Mouse (Mus musculus) CH12.LX (cell line): ENCODE measurements at regions not wholly inside any gene's neighbourhood (a gene's known extent, or its start where the extent isn't known, plus 50 kb on each side); places are given as distances from the start of the nearest gene placed in this dataset.

Experiments
- DNase-seq: peaks from one replicate; pipeline ENCODE4 v3.0.0-alpha.2; 2013; ENCODE audit errors: extremely low read depth
- H3K27ac ChIP-seq: 2 replicates; pipeline ENCODE4 v1.5.1; 2012; ENCODE audit warnings: low read depth, mild to moderate bottlenecking, control low read depth, moderate library complexity; ENCODE audit not compliant: insufficient read depth
- H3K27me3 ChIP-seq: replicated peaks from 2 replicates; pipeline ENCODE3; 2012; ENCODE audit warnings: inconsistent platforms
- H3K36me3 ChIP-seq, 2 experiments: replicated peaks in 1 of 2; 2 replicates each; pipeline versions ENCODE3 to v1.6.1; 2012; ENCODE audit warnings: inconsistent platforms in 1 of 2, low read length in 1 of 2, mild to moderate bottlenecking in 1 of 2, mixed read lengths in 1 of 2, moderate library complexity in 1 of 2; ENCODE audit not compliant: control insufficient read depth in 1 of 2, insufficient read depth in 1 of 2
- H3K4me1 ChIP-seq, 2 experiments: 2 replicates each; pipeline ENCODE4 v1.6.1; 2012; ENCODE audit warnings: inconsistent platforms in 1 of 2, moderate library complexity in 1 of 2; ENCODE audit not compliant: insufficient read depth in 2 of 2, control insufficient read depth in 1 of 2
- H3K4me2 ChIP-seq: 2 replicates; pipeline ENCODE4 v1.6.1; 2012; ENCODE audit warnings: low read depth, mild to moderate bottlenecking, control low read depth; ENCODE audit not compliant: poor library complexity, insufficient read depth, severe bottlenecking
- H3K4me3 ChIP-seq, 3 experiments: fragments of 150-350 bp in 1 of 3; sonication (generic) in 1 of 3; replicated peaks in 1 of 3; 2 replicates each; pipeline versions ENCODE3 to v1.5.1; 2011 to 2012; ENCODE audit warnings: low read depth in 2 of 3, low read length in 2 of 3, mild to moderate bottlenecking in 2 of 3, moderate library complexity in 2 of 3, control low read depth in 1 of 3, improper control_type of control experiment in 1 of 3, inconsistent platforms in 1 of 3, mixed read lengths in 1 of 3; ENCODE audit not compliant: poor library complexity in 1 of 3
- H3K79me2 ChIP-seq: replicated peaks from 2 replicates; pipeline ENCODE4 v1.6.1; 2012; ENCODE audit warnings: mild to moderate bottlenecking, moderate library complexity; ENCODE audit not compliant: control insufficient read depth, poor library complexity, insufficient read depth, severe bottlenecking; ENCODE audit errors: extremely low read depth
- H3K9ac ChIP-seq: 2 replicates; pipeline ENCODE4 v1.6.1; 2012; ENCODE audit warnings: low read depth, mild to moderate bottlenecking, control low read depth, moderate library complexity; ENCODE audit not compliant: insufficient read depth
- H3K9me3 ChIP-seq: replicated peaks from 2 replicates; pipeline ENCODE3; 2012; ENCODE audit warnings: low read length, inconsistent platforms, mixed read lengths
- CHD2 ChIP-seq: IDR thresholded peaks from 2 replicates; pipeline ENCODE4 v1.6.1; 2011; ENCODE audit warnings: low read length, improper control_type of control experiment
- E2F4 ChIP-seq: IDR thresholded peaks from 2 replicates; pipeline ENCODE4 v1.6.1; 2011; ENCODE audit warnings: low read depth, low read length, improper control_type of control experiment; ENCODE audit not compliant: insufficient replicate concordance
- ELF1 ChIP-seq: IDR thresholded peaks from 2 replicates; pipeline ENCODE4 v1.6.1; 2014; ENCODE audit warnings: low read depth, mild to moderate bottlenecking, inconsistent platforms, low read length, improper control_type of control experiment
- ETS1 ChIP-seq: conservative IDR thresholded peaks from 2 replicates; pipeline ENCODE4 v1.6.1; 2012; ENCODE audit warnings: low read depth, mild to moderate bottlenecking, inconsistent platforms, low read length, improper control_type of control experiment, moderate library complexity
- HCFC1 ChIP-seq: IDR thresholded peaks from 2 replicates; pipeline ENCODE4 v1.6.1; 2012; ENCODE audit warnings: low read depth, mild to moderate bottlenecking, inconsistent platforms, low read length, improper control_type of control experiment
- JUN ChIP-seq: IDR thresholded peaks from 2 replicates; pipeline ENCODE4 v1.6.1; 2011; ENCODE audit warnings: low read depth, mild to moderate bottlenecking, low read length, improper control_type of control experiment, moderate library complexity; ENCODE audit not compliant: insufficient read depth
- KAT2A ChIP-seq: IDR thresholded peaks from 2 replicates; pipeline ENCODE4 v1.6.1; 2012; ENCODE audit warnings: low read length, improper control_type of control experiment, inconsistent platforms; ENCODE audit not compliant: insufficient replicate concordance
- MAX ChIP-seq: IDR thresholded peaks from 2 replicates; pipeline ENCODE4 v1.6.1; 2011; ENCODE audit warnings: low read length, improper control_type of control experiment
- MEF2A ChIP-seq: IDR thresholded peaks from 2 replicates; pipeline ENCODE4 v1.6.1; 2014; ENCODE audit warnings: low read depth, mild to moderate bottlenecking, inconsistent platforms, low read length, improper control_type of control experiment, borderline replicate concordance
- MXI1 ChIP-seq: IDR thresholded peaks from 2 replicates; pipeline ENCODE4 v1.6.1; 2011; ENCODE audit warnings: mild to moderate bottlenecking, low read depth, low read length, improper control_type of control experiment
- POLR2AphosphoS2 ChIP-seq: IDR thresholded peaks from 2 replicates; pipeline ENCODE4 v1.6.1; 2011; ENCODE audit warnings: low read depth, low read length, improper control_type of control experiment
- SIN3A ChIP-seq: IDR thresholded peaks from 2 replicates; pipeline ENCODE4 v1.6.1; 2012; ENCODE audit warnings: low read length, improper control_type of control experiment, inconsistent platforms
- SMC3 ChIP-seq: IDR thresholded peaks from 2 replicates; pipeline ENCODE4 v1.6.1; 2011; ENCODE audit warnings: low read depth, low read length, improper control_type of control experiment
- ZNF384 ChIP-seq: IDR thresholded peaks from 2 replicates; pipeline ENCODE4 v1.6.1; 2012; ENCODE audit warnings: low read depth, low read length, improper control_type of control experiment, inconsistent platforms
- dilution Hi-C: fragments of 300-500 bp; cut with MboI; formaldehyde crosslinking; loops from 2 replicates; pipeline ENCODE4 v1.14.3; 2020; ENCODE audit warnings: low sequenced_read_pairs; ENCODE audit not compliant: extremely low pct_unique_long_range_greater_than_20kb, extremely low pct_ligation_motif_present
- in situ Hi-C: fragments of 300-500 bp; cut with MboI; formaldehyde crosslinking; loops from 3 replicates; pipeline ENCODE4 v1.14.3; 2019; ENCODE audit warnings: low sequenced_read_pairs, low pct_ligation_motif_present, low pct_unique_long_range_greater_than_20kb, mixed read lengths

GRCm38 (mm10) chr7:124704163-124704824, 721.6 kb downstream of the Hs3st4 start:
- Histone ChIP-seq H3K9me3 (peaks cover 26% of the 10 kb centered on the region), H3K4me2 (no peak overlapping the region), H3K27ac (no peak overlapping the region), H3K27me3 (peaks cover 8% of the 10 kb centered on the region), H3K79me2 (no peaks in the 10 kb centered on the region), H3K36me3 (no peaks in the 10 kb centered on the region), H3K9ac (no peak overlapping the region), H3K4me3 (no peak overlapping the region), H3K4me1 (no peaks in the 10 kb centered on the region)
- in situ Hi-C loops, result no loop called here
- no peak for TF ChIP-seq ETS1
- TF ChIP-seq MEF2A, result no peak
- TF ChIP-seq E2F4, result no peak
- no peak for TF ChIP-seq SMC3
- no peak for TF ChIP-seq KAT2A
- no peak for DNase-seq
- dilution Hi-C loops, result no loop called here

GRCm38 (mm10) chr7:124707143-124707542, 724.5 kb downstream of the Hs3st4 start:
- H3K79me2 ChIP-seq, result no peaks in the 10 kb centered on the region
- in situ Hi-C loops, result no loop called here
- peaks cover 11% of the 10 kb centered on the region for H3K27me3 ChIP-seq
- no peaks in the 10 kb centered on the region for H3K36me3 ChIP-seq
- no peak overlapping the region for H3K9ac ChIP-seq
- no peak overlapping the region for H3K4me2 ChIP-seq
- H3K4me1 ChIP-seq, result no peaks in the 10 kb centered on the region
- no peak overlapping the region for H3K4me3 ChIP-seq
- no peak for TF ChIP-seq MEF2A
- no peak for TF ChIP-seq HCFC1
- TF ChIP-seq ETS1, result no peak
- TF ChIP-seq MAX, result no peak
- no peak for TF ChIP-seq E2F4
- no peak for TF ChIP-seq ZNF384
- no peak for TF ChIP-seq MXI1
- TF ChIP-seq JUN, result no peak
- no peak for TF ChIP-seq POLR2AphosphoS2
- no peak for TF ChIP-seq SIN3A
- no peak for TF ChIP-seq CHD2
- no peak for TF ChIP-seq ELF1
- TF ChIP-seq, all 38 proteins: peak for 0
- H3K27ac ChIP-seq, result no peak overlapping the region
- DNase-seq, result no peak
- dilution Hi-C loops, result no loop called here
- H3K9me3 ChIP-seq, result peaks cover 27% of the 10 kb centered on the region
